Mouse (Mus musculus): Measurements from ENCODE around the gene Hs2st1.

DNA sequence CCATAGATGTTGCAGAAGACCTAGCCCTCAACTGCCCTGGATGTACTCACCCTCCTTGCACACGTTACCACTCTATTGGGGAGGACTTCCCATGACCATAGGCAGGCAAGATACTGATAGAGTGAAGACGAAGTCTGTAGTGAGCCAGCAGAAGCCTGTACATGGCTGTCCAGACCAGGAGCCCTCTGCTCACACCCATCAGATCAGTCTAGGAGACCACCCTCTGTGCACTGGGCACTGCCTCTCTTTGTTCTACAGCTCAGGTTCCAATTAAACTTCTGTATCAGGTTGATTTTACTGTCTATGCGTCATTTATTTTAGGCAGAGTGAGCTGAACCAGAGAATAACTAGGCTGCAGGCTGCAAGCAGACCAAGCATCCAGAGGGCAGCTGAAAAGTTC lies 59.3 kb downstream of the Hs2st1 start:
- TF ChIP-seq TAL1 (IDR thresholded peaks at IDR 0.05; ENCODE audit: low read length) (no peak), GATA1 (IDR thresholded peaks at IDR 0.05; ENCODE audit: low read length) (no peak)

Data from erythroblast, embryonic 14.5 days (primary cell).